Mouse (Mus musculus): Measurements from ENCODE around the gene C2cd2l. TPM values are rescaled to one million over a fixed set of nuclear protein-coding genes. Genes with fewer than 3 reads are reported as not detected.
A peak's percentile ranks its signal among the peaks of the same experiment; 100 is the strongest.

The C2cd2l gene
- polyA plus RNA-seq, 1 experiment from 2014 or later = 8.7 TPM

DNA sequence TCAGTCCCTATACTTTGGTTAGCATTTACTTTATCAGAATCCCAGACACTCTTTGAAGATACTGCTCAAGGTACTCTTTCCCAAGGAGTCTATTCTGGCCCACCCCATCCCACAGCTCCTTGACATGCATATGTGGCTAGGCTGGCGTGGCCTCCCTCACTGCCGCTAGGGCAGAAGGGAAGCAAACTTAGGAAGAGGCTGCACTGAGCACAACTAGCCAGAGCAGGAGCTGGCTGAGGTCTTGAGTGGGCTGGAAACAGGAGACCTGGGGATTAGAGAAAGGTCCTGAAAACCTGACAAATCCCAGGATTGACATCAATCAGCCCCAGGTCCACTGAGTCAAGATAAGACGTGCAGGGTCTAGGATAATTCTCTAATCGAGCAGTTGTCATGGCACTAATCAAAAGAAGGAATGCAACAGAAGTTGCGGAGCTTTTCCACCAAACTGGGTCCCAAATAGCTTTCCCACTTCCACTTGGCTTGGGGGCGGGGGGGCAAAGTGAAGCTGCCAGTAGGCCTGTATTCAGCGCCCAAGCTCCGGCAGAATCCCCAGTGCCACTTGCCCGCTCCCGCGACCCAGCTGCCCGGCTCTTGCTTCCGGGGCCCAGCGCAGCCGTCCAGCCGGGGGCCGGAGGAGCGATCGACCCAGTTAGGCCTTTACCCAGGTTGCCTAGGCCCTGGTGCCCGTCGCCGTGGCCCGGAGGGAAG lies 52.6 kb downstream of the C2cd2l start:
- no peaks in the 10 kb centered on the region for H3K9me3 ChIP-seq
- H3K27me3 ChIP-seq (ENCODE audit: poor library complexity, severe bottlenecking) = peaks cover 16% of the 10 kb centered on the region
- peak overlapping the region; percentile 88 for H3K27ac ChIP-seq
- WGBS = 9% methylated on average over 23 of the region's 23 CpGs
- H3K4me3 ChIP-seq = peak overlapping the region; percentile 63
- no peaks in the 10 kb centered on the region for H3K36me3 ChIP-seq (replicated peaks)
- DNase-seq (ENCODE audit: extremely low spot score, low spot score) = peak; percentile 27
- H3K4me1 ChIP-seq = peaks cover 21% of the 10 kb centered on the region

DNA sequence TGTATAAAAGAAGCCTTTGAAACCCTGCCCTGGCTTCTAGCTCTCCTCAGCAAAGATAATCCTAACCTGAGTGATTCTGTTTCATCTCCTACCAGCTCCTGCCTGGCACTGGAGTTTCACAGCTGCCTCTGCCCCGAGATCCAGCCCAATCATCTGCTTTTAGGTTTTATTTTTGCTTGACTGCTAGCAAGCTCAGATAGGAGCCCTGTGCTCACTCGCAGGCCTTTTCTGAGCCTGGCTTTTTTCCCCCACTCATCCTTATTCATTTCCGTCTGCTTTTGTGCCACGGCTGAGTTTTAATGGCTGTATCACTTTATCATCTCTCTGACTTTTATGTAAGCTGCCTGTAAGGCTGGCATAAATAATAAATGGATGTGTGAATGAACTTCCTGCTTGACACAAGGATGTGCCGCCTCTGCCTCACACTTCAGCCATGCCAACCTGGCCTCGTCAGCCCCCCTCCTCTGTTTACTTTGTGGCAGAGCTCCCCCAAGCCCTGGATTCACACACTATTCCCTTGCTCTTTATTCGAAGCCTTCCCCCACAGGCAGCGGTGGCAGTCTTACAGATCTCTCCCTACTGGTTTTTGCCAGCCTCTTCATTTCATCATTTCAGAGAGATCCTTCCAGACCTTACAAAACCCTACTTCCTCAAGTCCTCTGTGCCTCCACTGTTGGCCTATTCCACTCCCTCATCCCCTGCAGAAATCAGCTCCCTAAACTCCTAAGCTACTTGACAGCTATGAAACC lies 53.4 kb downstream of the C2cd2l start:
- Histone ChIP-seq H3K36me3 (replicated peaks) (no peaks in the 10 kb centered on the region), H3K9me3 (no peaks in the 10 kb centered on the region), H3K4me1 (peaks cover 21% of the 10 kb centered on the region), H3K27ac (peak overlapping the region; percentile 88; the same call in 1 of the 2 replicates), H3K27me3 (ENCODE audit: poor library complexity, severe bottlenecking) (peaks cover 16% of the 10 kb centered on the region), H3K4me3 (no peak overlapping the region; the same call in 1 of the 2 replicates)
- 76% methylated on average over 8 of the region's 8 CpGs for WGBS
- DNase-seq (ENCODE audit: extremely low spot score, low spot score) = no peak

DNA sequence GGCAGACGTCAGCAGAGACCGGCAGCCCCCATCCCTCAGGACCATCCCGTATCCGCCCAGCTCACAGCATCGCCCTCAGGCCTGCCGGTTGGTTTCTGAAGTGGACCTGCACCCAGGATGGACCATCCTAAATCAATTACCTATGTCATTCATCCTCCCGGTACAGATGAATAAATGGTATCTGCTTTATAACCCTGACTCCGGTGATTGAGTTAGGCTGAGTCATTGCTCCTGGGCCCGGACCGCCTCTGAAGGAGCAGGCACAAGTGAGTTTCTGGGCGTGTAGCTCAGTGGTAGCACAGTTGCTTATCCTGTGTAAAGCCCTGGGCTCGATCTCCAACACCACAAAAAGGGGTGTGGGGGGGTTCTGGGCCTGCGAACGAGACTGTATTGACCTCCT lies 58.7 kb downstream of the C2cd2l start:
- Histone ChIP-seq H3K4me1 (peaks cover 9% of the 10 kb centered on the region; the same call in 1 of the 2 replicates), H3K4me3 (no peak overlapping the region), H3K9me3 (no peaks in the 10 kb centered on the region), H3K36me3 (replicated peaks) (no peaks in the 10 kb centered on the region), H3K27ac (no peak overlapping the region), H3K27me3 (ENCODE audit: poor library complexity, severe bottlenecking) (peaks cover 4% of the 10 kb centered on the region)
- 88% methylated on average over 14 of the region's 14 CpGs for WGBS
- DNase-seq (ENCODE audit: extremely low spot score, low spot score) = no peak

Small RNA genes within 50 kb of the gene (microRNA-seq; reads per million reads assigned to microRNA genes)
- 0.90 reads per million for gene Gm44335

Other genes with a start within 250 kb of the C2cd2l start
- 0.15 and 0.26 TPM in 2 replicates for gene Mfrp, start 218.6 kb downstream of the C2cd2l start, polyA plus RNA-seq (2016; fragmentation: Nextera tagmentation; extraction: Ambion mirVana)
- gene C1qtnf5, start 213.0 kb downstream of the C2cd2l start, polyA plus RNA-seq (2016; fragmentation: Nextera tagmentation; extraction: Ambion mirVana) = not detected in 2 replicates
- 0.06 and 0.36 TPM in 2 replicates for gene Gm49380, start 206.8 kb downstream of the C2cd2l start, polyA plus RNA-seq (2016; fragmentation: Nextera tagmentation; extraction: Ambion mirVana)
- 79.5 and 81.5 TPM in 2 replicates for gene Rnf26, start 206.8 kb downstream of the C2cd2l start, polyA plus RNA-seq (2016; fragmentation: Nextera tagmentation; extraction: Ambion mirVana)
- 10.1 and 11.4 TPM in 2 replicates for gene Mcam, start 185.8 kb downstream of the C2cd2l start, polyA plus RNA-seq (2016; fragmentation: Nextera tagmentation; extraction: Ambion mirVana)
- gene Cbl, start 86.2 kb downstream of the C2cd2l start, polyA plus RNA-seq (2016; fragmentation: Nextera tagmentation; extraction: Ambion mirVana) = 21.3 and 23.8 TPM in 2 replicates
- not detected in 2 replicates for gene Ccdc153, start 79.6 kb downstream of the C2cd2l start, polyA plus RNA-seq (2016; fragmentation: Nextera tagmentation; extraction: Ambion mirVana)
- gene Pdzd3, start 68.8 kb downstream of the C2cd2l start, polyA plus RNA-seq (2016; fragmentation: Nextera tagmentation; extraction: Ambion mirVana) = 0.06 TPM in 1 of 2 replicates, not detected in the other
- gene Nlrx1, start 51.7 kb downstream of the C2cd2l start, polyA plus RNA-seq (2016; fragmentation: Nextera tagmentation; extraction: Ambion mirVana) = 2.8 and 2.9 TPM in 2 replicates
- 5.3 and 7.2 TPM in 2 replicates for gene Abcg4, start 31.7 kb downstream of the C2cd2l start, polyA plus RNA-seq (2016; fragmentation: Nextera tagmentation; extraction: Ambion mirVana)
- gene Hinfp, start 14.6 kb downstream of the C2cd2l start, polyA plus RNA-seq (2016; fragmentation: Nextera tagmentation; extraction: Ambion mirVana) = 32.8 and 33.0 TPM in 2 replicates
- gene Dpagt1, start 5.7 kb upstream of the C2cd2l start, polyA plus RNA-seq (2016; fragmentation: Nextera tagmentation; extraction: Ambion mirVana) = 48.0 and 49.3 TPM in 2 replicates
- gene H2afx, start 14.4 kb upstream of the C2cd2l start, polyA plus RNA-seq (2016; fragmentation: Nextera tagmentation; extraction: Ambion mirVana) = 524 and 528 TPM in 2 replicates
- gene Hmbs, start 23.9 kb upstream of the C2cd2l start, polyA plus RNA-seq (2016; fragmentation: Nextera tagmentation; extraction: Ambion mirVana) = 196 and 210 TPM in 2 replicates
- 29.0 and 32.3 TPM in 2 replicates for gene Vps11, start 41.4 kb upstream of the C2cd2l start, polyA plus RNA-seq (2016; fragmentation: Nextera tagmentation; extraction: Ambion mirVana)
- 38.7 and 43.7 TPM in 2 replicates for gene Hyou1, start 59.2 kb upstream of the C2cd2l start, polyA plus RNA-seq (2016; fragmentation: Nextera tagmentation; extraction: Ambion mirVana)
- 18.8 and 19.4 TPM in 2 replicates for gene Slc37a4, start 76.6 kb upstream of the C2cd2l start, polyA plus RNA-seq (2016; fragmentation: Nextera tagmentation; extraction: Ambion mirVana)
- gene Rps25, start 86.9 kb upstream of the C2cd2l start, polyA plus RNA-seq (2016; fragmentation: Nextera tagmentation; extraction: Ambion mirVana) = 2,069 and 2,211 TPM in 2 replicates
- gene Trappc4, start 87.3 kb upstream of the C2cd2l start, polyA plus RNA-seq (2016; fragmentation: Nextera tagmentation; extraction: Ambion mirVana) = 181 and 189 TPM in 2 replicates
- gene Ccdc84, start 98.3 kb upstream of the C2cd2l start, polyA plus RNA-seq (2016; fragmentation: Nextera tagmentation; extraction: Ambion mirVana) = 25.6 and 26.1 TPM in 2 replicates
- gene Foxr1, start 120.9 kb upstream of the C2cd2l start, polyA plus RNA-seq (2016; fragmentation: Nextera tagmentation; extraction: Ambion mirVana) = not detected in 2 replicates
- not detected in 2 replicates for gene Upk2, start 134.7 kb upstream of the C2cd2l start, polyA plus RNA-seq (2016; fragmentation: Nextera tagmentation; extraction: Ambion mirVana)
- 3.9 and 5.0 TPM in 2 replicates for gene Bcl9l, start 162.5 kb upstream of the C2cd2l start, polyA plus RNA-seq (2016; fragmentation: Nextera tagmentation; extraction: Ambion mirVana)
- 0.05 TPM in 1 of 2 replicates, not detected in the other for gene Cxcr5, start 241.6 kb upstream of the C2cd2l start, polyA plus RNA-seq (2016; fragmentation: Nextera tagmentation; extraction: Ambion mirVana)